Mouse (Mus musculus) forebrain, embryonic 13.5 days (tissue): ENCODE data around the gene Crabp1. TPM values are rescaled to one million over a fixed set of nuclear protein-coding genes. Genes with fewer than 3 reads are reported as not detected.

Experiments
- ATAC-seq: fragments of 200-750 bp; cut with Nextera tagmentation; 2 replicates; pipeline ENCODE4 v1.8.0; 2017
- H3K27ac ChIP-seq: fragments of 300-500 bp; sonication (generic); 2 replicates; pipeline ENCODE4 v1.5.1; 2015; ENCODE audit warnings: inconsistent platforms, mild to moderate bottlenecking, moderate library complexity
- H3K27me3 ChIP-seq: fragments of 300-500 bp; sonication (generic); 2 replicates; pipeline ENCODE4 v1.6.1; 2015; ENCODE audit warnings: mild to moderate bottlenecking, inconsistent platforms
- H3K36me3 ChIP-seq: fragments of 300-500 bp; sonication (generic); 2 replicates; pipeline ENCODE4 v1.6.1; 2015; ENCODE audit warnings: mild to moderate bottlenecking, inconsistent platforms; ENCODE audit not compliant: poor library complexity, severe bottlenecking
- H3K4me1 ChIP-seq: fragments of 300-500 bp; sonication (generic); 2 replicates; pipeline ENCODE4 v1.6.1; 2015; ENCODE audit warnings: inconsistent platforms
- H3K4me2 ChIP-seq: fragments of 300-500 bp; sonication (generic); 2 replicates; pipeline ENCODE4 v1.6.1; 2015; ENCODE audit warnings: inconsistent platforms, mild to moderate bottlenecking, moderate library complexity
- H3K4me3 ChIP-seq: fragments of 300-500 bp; sonication (generic); 2 replicates; pipeline ENCODE4 v1.5.1; 2015; ENCODE audit warnings: mild to moderate bottlenecking, inconsistent platforms
- H3K9ac ChIP-seq: fragments of 300-500 bp; sonication (generic); 2 replicates; pipeline ENCODE4 v1.6.1; 2015; ENCODE audit warnings: mild to moderate bottlenecking, inconsistent platforms
- H3K9me3 ChIP-seq: fragments of 300-500 bp; sonication (generic); replicated peaks from 2 replicates; pipeline ENCODE4 v1.6.1; 2016; ENCODE audit warnings: inconsistent platforms
- WGBS: fragments of 180-500 bp; shearing (Covaris S2); methylation state at CpG from one replicate; pipeline ENCODE4 v1.1.7; 2015; 5-methylcytosine and 5-hydroxymethylcytosine counted together
- polyA plus RNA-seq: library from polyadenylated mRNA; unstranded; fragments of >200 nt; fragmentation: Nextera tagmentation; extraction: Ambion mirVana; gene quantifications from 2 replicates; pipeline ENCODE4 v1.2.1, GENCODE M21; 2015

Crabp1 gene
- polyA plus RNA-seq = 34.3 and 44.4 TPM in 2 replicates

GRCm38 (mm10) chr9:54764561-54765217 lies at the start of gene Crabp1:
Gene Crabp1 (plus strand): TSS chr9:54764748.
- 1% methylated on average over 45 of the region's 45 CpGs for WGBS
- peaks cover 73% of the 10 kb centered on the region for H3K27me3 ChIP-seq
- H3K9ac ChIP-seq = peak within 1 kb of the TSS; percentile 56
- no peak within 1 kb of the TSS for H3K27ac ChIP-seq
- peak within 1 kb of the TSS; percentile 74 for H3K4me2 ChIP-seq
- peaks cover 36% of the 10 kb centered on the region for H3K4me1 ChIP-seq
- peak within 1 kb of the TSS; percentile 42 for H3K4me3 ChIP-seq
- no peaks in the 10 kb centered on the region for H3K9me3 ChIP-seq
- no peaks in the 10 kb centered on the region for H3K36me3 ChIP-seq
- ATAC-seq = peak; percentile 69

- Histone ChIP-seq H3K4me3 (no peak overlapping the region), H3K27me3 (no peaks in the 10 kb centered on the region), H3K4me2 (no peak overlapping the region), H3K9me3 (no peaks in the 10 kb centered on the region), H3K27ac (no peak overlapping the region), H3K9ac (no peak overlapping the region), H3K4me1 (no peaks in the 10 kb centered on the region), H3K36me3 (peaks cover 91% of the 10 kb centered on the region)
- ATAC-seq = no peak
- WGBS = 93% methylated on average over 3 of the region's 3 CpGs
These were observed 48.8 kb upstream of the Crabp1 start for GRCm38 (mm10) chr9:54715776-54716175.

- no peaks in the 10 kb centered on the region for H3K27me3 ChIP-seq
- H3K9me3 ChIP-seq = no peaks in the 10 kb centered on the region
- no peak overlapping the region for H3K4me2 ChIP-seq
- no peak for ATAC-seq
- H3K4me3 ChIP-seq = no peak overlapping the region
- H3K4me1 ChIP-seq = no peaks in the 10 kb centered on the region
- H3K27ac ChIP-seq = no peak overlapping the region
- H3K9ac ChIP-seq = no peak overlapping the region
- peaks cover 93% of the 10 kb centered on the region for H3K36me3 ChIP-seq
- WGBS = 73% methylated on average over 3 of the region's 3 CpGs
These were observed 47.0 kb upstream of the Crabp1 start for GRCm38 (mm10) chr9:54717527-54717926.

GRCm38 (mm10) chr9:54722156-54722555 lies 42.4 kb upstream of the Crabp1 start:
- Histone ChIP-seq H3K36me3 (peaks cover 88% of the 10 kb centered on the region), H3K4me3 (no peak overlapping the region), H3K9ac (no peak overlapping the region), H3K4me2 (no peak overlapping the region), H3K27ac (no peak overlapping the region), H3K27me3 (no peaks in the 10 kb centered on the region), H3K9me3 (no peaks in the 10 kb centered on the region), H3K4me1 (no peaks in the 10 kb centered on the region)
- WGBS = 78% methylated on average over 7 of the region's 7 CpGs
- ATAC-seq = no peak

GRCm38 (mm10) chr9:54722596-54722995 lies 42.0 kb upstream of the Crabp1 start:
- H3K27ac ChIP-seq = no peak overlapping the region
- H3K36me3 ChIP-seq = peaks cover 88% of the 10 kb centered on the region
- no peaks in the 10 kb centered on the region for H3K9me3 ChIP-seq
- no peaks in the 10 kb centered on the region for H3K4me1 ChIP-seq
- no peak for ATAC-seq
- no peak overlapping the region for H3K4me2 ChIP-seq
- no peak overlapping the region for H3K9ac ChIP-seq
- H3K27me3 ChIP-seq = no peaks in the 10 kb centered on the region
- H3K4me3 ChIP-seq = no peak overlapping the region
- WGBS = 98% methylated on average over 4 of the region's 4 CpGs

GRCm38 (mm10) chr9:54726315-54726714 lies 38.2 kb upstream of the Crabp1 start:
- WGBS = 81% methylated on average over 5 of the region's 5 CpGs

GRCm38 (mm10) chr9:54732122-54732521 lies 32.4 kb upstream of the Crabp1 start:
- H3K9ac ChIP-seq = no peak overlapping the region
- H3K4me1 ChIP-seq = peaks cover 20% of the 10 kb centered on the region
- H3K27me3 ChIP-seq = no peaks in the 10 kb centered on the region
- no peak overlapping the region for H3K4me2 ChIP-seq
- no peak overlapping the region for H3K4me3 ChIP-seq
- H3K27ac ChIP-seq = no peak overlapping the region
- ATAC-seq = no peak
- peaks cover 28% of the 10 kb centered on the region for H3K36me3 ChIP-seq
- H3K9me3 ChIP-seq = no peaks in the 10 kb centered on the region
- 83% methylated on average over 2 of the region's 2 CpGs for WGBS

More at GRCm38 (mm10) chr9:54726315-54726714, 38.2 kb upstream of the Crabp1 start:
- H3K9me3 ChIP-seq = no peaks in the 10 kb centered on the region
- H3K36me3 ChIP-seq = peaks cover 82% of the 10 kb centered on the region
- H3K4me2 ChIP-seq = no peak overlapping the region
- H3K4me3 ChIP-seq = no peak overlapping the region
- no peak overlapping the region for H3K27ac ChIP-seq
- no peaks in the 10 kb centered on the region for H3K27me3 ChIP-seq
- ATAC-seq = no peak
- no peak overlapping the region for H3K9ac ChIP-seq
- no peaks in the 10 kb centered on the region for H3K4me1 ChIP-seq

GRCm38 (mm10) chr9:54733921-54734638 lies 30.5 kb upstream of the Crabp1 start, which contains the start of gene Wdr61:
Gene Wdr61 (minus strand): TSS chr9:54734519.
- Histone ChIP-seq H3K4me2 (peak within 1 kb of the TSS; percentile 76), H3K9me3 (no peaks in the 10 kb centered on the region), H3K4me3 (peak within 1 kb of the TSS; percentile 80), H3K9ac (peak within 1 kb of the TSS; percentile 79), H3K27ac (peak within 1 kb of the TSS; percentile 45), H3K36me3 (peaks cover 9% of the 10 kb centered on the region), H3K4me1 (peaks cover 20% of the 10 kb centered on the region), H3K27me3 (no peaks in the 10 kb centered on the region)
- ATAC-seq = peak; percentile 97
- 2% methylated on average over 32 of the region's 32 CpGs for WGBS

GRCm38 (mm10) chr9:54734639-54735252 lies 29.8 kb upstream of the Crabp1 start:
- Histone ChIP-seq H3K4me3 (peak overlapping the region; percentile 80), H3K27me3 (no peaks in the 10 kb centered on the region), H3K9ac (peak overlapping the region; percentile 79), H3K4me1 (peaks cover 20% of the 10 kb centered on the region), H3K9me3 (no peaks in the 10 kb centered on the region), H3K4me2 (peak overlapping the region; percentile 76), H3K36me3 (peaks cover 2% of the 10 kb centered on the region), H3K27ac (no peak overlapping the region)
- 22% methylated on average over 11 of the region's 11 CpGs for WGBS
- no peak for ATAC-seq

GRCm38 (mm10) chr9:54736284-54736701 lies 28.3 kb upstream of the Crabp1 start:
- no peaks in the 10 kb centered on the region for H3K36me3 ChIP-seq
- no peaks in the 10 kb centered on the region for H3K27me3 ChIP-seq
- H3K27ac ChIP-seq = no peak overlapping the region
- peaks cover 20% of the 10 kb centered on the region for H3K4me1 ChIP-seq
- 19% methylated on average over 9 of the region's 9 CpGs for WGBS
- H3K4me3 ChIP-seq = no peak overlapping the region
- H3K9me3 ChIP-seq = no peaks in the 10 kb centered on the region
- no peak overlapping the region for H3K4me2 ChIP-seq
- H3K9ac ChIP-seq = no peak overlapping the region
- no peak; the same call in 1 of the 2 replicates for ATAC-seq

- Histone ChIP-seq H3K9ac (no peak overlapping the region), H3K4me3 (no peak overlapping the region), H3K4me2 (no peak overlapping the region), H3K9me3 (no peaks in the 10 kb centered on the region), H3K36me3 (no peaks in the 10 kb centered on the region), H3K27ac (no peak overlapping the region), H3K27me3 (no peaks in the 10 kb centered on the region), H3K4me1 (peaks cover 9% of the 10 kb centered on the region)
- ATAC-seq = no peak
- WGBS = 39% methylated on average over 3 of the region's 3 CpGs
These were observed 26.2 kb upstream of the Crabp1 start for GRCm38 (mm10) chr9:54738376-54738775.

GRCm38 (mm10) chr9:54743891-54744290 lies 20.7 kb upstream of the Crabp1 start:
- no peak for ATAC-seq
- 89% methylated on average over 4 of the region's 4 CpGs for WGBS
- H3K9me3 ChIP-seq = no peaks in the 10 kb centered on the region

More at GRCm38 (mm10) chr9:54743891-54744290, 20.7 kb upstream of the Crabp1 start:
- Histone ChIP-seq H3K9ac (no peak overlapping the region), H3K4me2 (no peak overlapping the region), H3K36me3 (no peaks in the 10 kb centered on the region), H3K27me3 (no peaks in the 10 kb centered on the region), H3K4me3 (no peak overlapping the region), H3K4me1 (peaks cover 11% of the 10 kb centered on the region), H3K27ac (no peak overlapping the region)
